18 mouse cellular contexts compared by ENCODE assay signal in the genomic region with DNA sequence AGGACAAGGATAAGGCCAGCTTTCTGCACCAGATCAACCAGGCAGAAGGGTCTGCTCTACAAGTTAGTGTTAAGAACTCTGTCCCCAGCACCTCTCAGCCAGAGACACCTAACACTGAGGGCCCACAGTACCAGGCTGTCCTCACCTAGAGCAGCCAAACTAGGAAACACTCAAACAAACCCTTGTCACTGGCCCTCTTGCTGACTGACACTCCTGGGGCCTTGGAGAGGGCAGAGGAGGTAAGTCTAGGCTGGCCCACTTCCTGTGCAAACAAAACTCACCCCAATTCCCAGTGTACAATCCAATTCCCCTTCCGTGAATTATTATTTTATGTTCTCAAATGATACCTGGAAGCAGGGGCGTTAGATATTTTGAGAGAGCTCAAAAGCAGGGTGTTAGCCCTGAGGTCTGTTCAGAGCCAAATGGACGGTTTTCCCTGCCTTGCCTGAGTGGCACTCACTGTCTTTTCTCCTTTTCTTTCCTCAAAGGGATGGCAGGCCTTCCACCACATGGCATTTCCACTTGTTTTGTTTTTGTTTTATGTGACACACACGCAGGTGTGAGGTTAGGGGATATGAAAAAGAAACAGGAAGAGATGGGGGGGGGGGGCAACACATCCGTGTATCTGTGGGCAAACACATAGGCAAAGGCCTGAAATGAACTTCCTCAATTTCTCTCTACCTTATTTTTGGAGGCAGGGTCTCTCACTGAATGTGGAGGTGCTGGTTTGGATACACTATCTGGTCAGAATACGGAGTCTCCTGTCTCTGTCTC.
DNase-seq lines count a peak whose midpoint lies in the region; ATAC-seq and TF ChIP-seq lines count a peak whose summit lies in the region.
"Had no signal": no experiment of that assay in that cellular context is flagged by ENCODE, and none has a peak within 500 bp of the region (broad histone marks: within the 10 kb centered on the region; RNA-seq: fewer than 3 reads in every experiment).

No protein-coding gene starts in this region.

- ATAC-seq in granulocyte monocyte progenitor cell, adult 5-6 weeks (replicated peaks; ENCODE audit: poor library complexity, severe bottlenecking) = peak; percentile 65
- no peak for ATAC-seq in cerebellum, adult (ENCODE audit: insufficient number of reproducible peaks, low FRiP score, low TSS enrichment)
- ATAC-seq: hindbrain, embryonic 16.5 days had no signal

- no peak for TF ChIP-seq CTCF in liver, adult 2 months (IDR thresholded peaks at IDR 0.05; ENCODE audit: low read depth, low read length)

- no peak overlapping the region for H3K4me3 ChIP-seq in liver, adult 2 months (ENCODE audit: insufficient read depth, low read depth, low read length)
- H3K4me3 ChIP-seq in limb, embryonic 10.5 days = no peak overlapping the region
- H3K4me3 ChIP-seq: embryonic facial prominence, embryonic 15.5 days; forebrain, embryonic 12.5 days; neural tube, embryonic 15.5 days had no signal

- peak overlapping the region; percentile 85 for H3K27ac ChIP-seq in liver, adult 2 months (replicated peaks; ENCODE audit: insufficient read depth, low read depth, low read length)
- H3K27ac ChIP-seq in limb, embryonic 10.5 days = no peak overlapping the region
- H3K27ac ChIP-seq: embryonic facial prominence, embryonic 15.5 days; forebrain, embryonic 12.5 days; neural tube, embryonic 15.5 days had no signal

- no peak for TF ChIP-seq POLR2A in liver, adult 2 months (IDR thresholded peaks at IDR 0.05; ENCODE audit: extremely low read depth, insufficient read depth, low read length)

- peaks cover 5% of the 10 kb centered on the region; the same call in 1 of the 2 replicates for H3K79me2 ChIP-seq in liver, adult 2 months (ENCODE audit: control insufficient read depth, insufficient read depth, low read length)

- H3K4me1 ChIP-seq in liver, adult 2 months (ENCODE audit: control insufficient read depth, insufficient read depth, low read length) = peaks cover 18% of the 10 kb centered on the region
- H3K4me1 ChIP-seq in limb, embryonic 10.5 days = peaks cover 12% of the 10 kb centered on the region; the same call in 1 of the 2 replicates
- H3K4me1 ChIP-seq: embryonic facial prominence, embryonic 15.5 days; forebrain, embryonic 12.5 days; neural tube, embryonic 15.5 days had no signal

- H3K9ac ChIP-seq in liver, adult 2 months (ENCODE audit: low read depth, low read length) = 0 out of 2 replicates have a peak overlapping the region, but pooled peaks have one; percentile 1
- H3K9ac ChIP-seq: embryonic facial prominence, embryonic 15.5 days; forebrain, embryonic 12.5 days; lung, embryonic 14.5 days; neural tube, embryonic 15.5 days had no signal

- WGBS in liver, adult 2 months = 45% methylated on average over 6 of the region's 6 CpGs
- 90% methylated on average over 6 of the region's 6 CpGs for WGBS in limb, embryonic 10.5 days

- peaks cover 3% of the 10 kb centered on the region; the same call in 1 of the 2 replicates for H3K36me3 ChIP-seq in liver, adult 2 months (ENCODE audit: control insufficient read depth, insufficient read depth, low read length)
- no peaks in the 10 kb centered on the region for H3K36me3 ChIP-seq in limb, embryonic 10.5 days
- H3K36me3 ChIP-seq: embryonic facial prominence, embryonic 15.5 days; neural tube, embryonic 15.5 days had no signal

- DNase-seq in liver, adult 2 months (ENCODE audit: extremely low read depth, low read depth, low spot score) = peak; percentile 61
- DNase-seq in liver = no peak
- DNase-seq in CD4-positive helper T cell, adult 2 months (ENCODE audit: low read depth, low spot score) = peak; percentile 58
- peak; percentile 63 for DNase-seq in thymus, postnatal 0 days (ENCODE audit: low spot score)
- DNase-seq in adrenal gland, postnatal 25 days = no peak
- no peak for DNase-seq in limb, embryonic 10.5 days (ENCODE audit: low spot score)
- DNase-seq: cerebellum, adult 11-12 months; heart, adult 18-20 months; kidney, adult 9 months; lung, embryonic 14.5 days; right cerebral cortex, postnatal 4 days had no signal

- H3K27me3 ChIP-seq in liver, adult 2 months (ENCODE audit: control insufficient read depth, insufficient read depth, low read length) = no peaks in the 10 kb centered on the region
- H3K27me3 ChIP-seq in limb, embryonic 10.5 days (ENCODE audit: low read depth, poor library complexity, severe bottlenecking) = no peaks in the 10 kb centered on the region; the same call in 1 of the 2 replicates
- H3K27me3 ChIP-seq: CH12.LX; embryonic facial prominence, embryonic 15.5 days; forebrain, embryonic 12.5 days; neural tube, embryonic 15.5 days had no signal

- no peaks in the 10 kb centered on the region for H3K9me3 ChIP-seq in limb, embryonic 10.5 days (replicated peaks)
- H3K9me3 ChIP-seq: embryonic facial prominence, embryonic 15.5 days; forebrain, embryonic 12.5 days; neural tube, embryonic 15.5 days had no signal

Comparison
In these comparisons a context has a peak if more than half of its experiments do, and no peak if none do; other contexts are left out.
1. DNase-seq: peak in liver, adult 2 months (single experiment), CD4-positive helper T cell, adult 2 months (single experiment) and thymus, postnatal 0 days (single experiment); none in liver (single experiment), adrenal gland, postnatal 25 days (single experiment) and limb, embryonic 10.5 days (single experiment).